Mouse (Mus musculus) stomach, postnatal 0 days (tissue): Measurements from ENCODE around the gene Ppp2r1b. TPM values are rescaled to one million over a fixed set of nuclear protein-coding genes. Genes with fewer than 3 reads are reported as not detected.

Source experiments
- ATAC-seq: fragments of 200-750 bp; cut with Nextera tagmentation; 2 replicates; pipeline ENCODE4 v1.8.0; 2017; ENCODE audit not compliant: low FRiP score, low TSS enrichment
- DNase-seq: peaks from one replicate; pipeline ENCODE4 v3.0.0-alpha.2; 2016; ENCODE audit warnings: low spot score
- H3K27ac ChIP-seq: fragments of 300-500 bp; sonication (generic); replicated peaks from 2 replicates; pipeline ENCODE4 v1.5.1; 2014; ENCODE audit warnings: mild to moderate bottlenecking, control low read depth
- H3K27me3 ChIP-seq: fragments of 300-500 bp; sonication (generic); 2 replicates; pipeline ENCODE4 v1.6.1; 2014; ENCODE audit warnings: low read length; ENCODE audit not compliant: control insufficient read depth, insufficient read depth
- H3K36me3 ChIP-seq: fragments of 300-500 bp; sonication (generic); 2 replicates; pipeline ENCODE4 v1.6.1; 2014; ENCODE audit warnings: low read length, mixed read lengths; ENCODE audit not compliant: control insufficient read depth, insufficient read depth
- H3K4me1 ChIP-seq: fragments of 300-500 bp; sonication (generic); replicated peaks from 2 replicates; pipeline ENCODE4 v1.6.1; 2014; ENCODE audit warnings: antibody characterized with exemption; ENCODE audit not compliant: control insufficient read depth, insufficient read depth
- H3K4me2 ChIP-seq: fragments of 300-500 bp; sonication (generic); replicated peaks from 2 replicates; pipeline ENCODE4 v1.6.1; 2014; ENCODE audit warnings: low read depth, mild to moderate bottlenecking, control low read depth, moderate library complexity
- H3K4me3 ChIP-seq: fragments of 300-500 bp; sonication (generic); 2 replicates; pipeline ENCODE4 v1.5.1; 2014; ENCODE audit warnings: low read depth, low read length, control low read depth
- H3K9ac ChIP-seq: fragments of 300-500 bp; sonication (generic); 2 replicates; pipeline ENCODE4 v1.6.1; 2014; ENCODE audit warnings: mild to moderate bottlenecking, low read length, control low read depth, mixed read lengths
- H3K9me3 ChIP-seq: fragments of 300-500 bp; sonication (generic); 2 replicates; pipeline ENCODE4 v1.6.1; 2016; ENCODE audit warnings: low read length; ENCODE audit not compliant: control insufficient read depth
- CTCF ChIP-seq: IDR thresholded peaks from 2 replicates; pipeline ENCODE4 v1.5.1; 2016; ENCODE audit warnings: antibody characterized with exemption, low read depth, mild to moderate bottlenecking, moderate library complexity
- EP300 ChIP-seq: optimal IDR thresholded peaks from 2 replicates; pipeline ENCODE3; 2016; ENCODE audit warnings: antibody characterized with exemption
- WGBS: fragments of 180-500 bp; shearing (Covaris S2); extraction: QIAGEN DNeasy Blood & Tissue Kit; methylation state at CpG from one replicate; pipeline ENCODE4 v1.1.7; 2014; 5-methylcytosine and 5-hydroxymethylcytosine counted together
- polyA plus RNA-seq: library from polyadenylated mRNA; unstranded; fragments of >200 nt; fragmentation: Nextera tagmentation; extraction: Ambion mirVana; gene quantifications from 2 replicates; pipeline ENCODE4 v1.2.1, GENCODE M21; 2015

Ppp2r1b gene
- polyA plus RNA-seq, 1 experiment from 2014 or later: 32.6 TPM

- ATAC-seq: no peak
- no peak for DNase-seq
- Histone ChIP-seq H3K4me3 (no peak overlapping the region), H3K4me1 (no peaks in the 10 kb centered on the region), H3K9me3 (no peaks in the 10 kb centered on the region), H3K27me3 (no peaks in the 10 kb centered on the region), H3K36me3 (peaks cover 9% of the 10 kb centered on the region), H3K9ac (no peak overlapping the region), H3K27ac (no peak overlapping the region), H3K4me2 (no peak overlapping the region)
- TF ChIP-seq CTCF (no peak), EP300 (no peak)
- WGBS: 89% methylated on average over 1 of the region's 1 CpGs
These were observed 28.6 kb upstream of the Ppp2r1b start for GRCm38 (mm10) chr9:50816512-50816911.

- H3K9me3 ChIP-seq: no peaks in the 10 kb centered on the region
- DNase-seq: no peak
- H3K27ac ChIP-seq: no peak overlapping the region
- no peak for ATAC-seq
- 90% methylated on average over 6 of the region's 6 CpGs for WGBS
- peaks cover 11% of the 10 kb centered on the region for H3K36me3 ChIP-seq
- no peak overlapping the region for H3K9ac ChIP-seq
- no peaks in the 10 kb centered on the region for H3K4me1 ChIP-seq
- no peak overlapping the region for H3K4me3 ChIP-seq
- TF ChIP-seq EP300: no peak
- H3K27me3 ChIP-seq: no peaks in the 10 kb centered on the region
- no peak overlapping the region for H3K4me2 ChIP-seq
These were observed 27.1 kb upstream of the Ppp2r1b start for GRCm38 (mm10) chr9:50818050-50818449.

DNA sequence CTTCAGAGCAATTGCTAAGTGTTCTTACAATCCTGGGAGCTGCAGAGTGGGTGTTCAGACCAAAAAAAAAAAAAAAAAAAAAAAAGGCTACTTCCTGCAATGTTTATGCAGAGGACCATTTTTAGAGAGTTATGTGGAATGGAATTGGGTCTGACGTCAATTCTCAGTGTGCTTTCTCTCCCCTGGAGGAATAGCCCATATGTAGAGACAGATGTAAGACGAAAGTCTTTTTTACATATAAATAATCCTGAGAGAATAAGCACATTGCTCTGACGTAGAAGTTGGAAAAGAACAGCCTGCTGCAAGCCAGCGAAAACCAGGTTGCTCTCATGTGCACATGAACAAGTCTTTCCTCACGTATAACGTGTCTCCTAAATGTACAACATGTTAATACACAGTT, 25.4 kb upstream of the Ppp2r1b start:
- ATAC-seq: peak; percentile 54; the same call in 1 of the 2 replicates
- no peak overlapping the region; the same call in 1 of the 2 replicates for H3K27ac ChIP-seq
- whole genome bisulfite sequencing: 75% methylated on average over 6 of the region's 6 CpGs
- H3K27me3 ChIP-seq: no peaks in the 10 kb centered on the region
- H3K4me2 ChIP-seq: no peak overlapping the region
- no peak overlapping the region for H3K9ac ChIP-seq
- no peak for TF ChIP-seq CTCF
- TF ChIP-seq EP300: no peak
- DNase-seq: no peak
- H3K4me1 ChIP-seq: no peaks in the 10 kb centered on the region
- H3K9me3 ChIP-seq: no peaks in the 10 kb centered on the region
- peaks cover 8% of the 10 kb centered on the region for H3K36me3 ChIP-seq
- H3K4me3 ChIP-seq: no peak overlapping the region

- Histone ChIP-seq H3K4me3 (no peak overlapping the region), H3K4me2 (no peak overlapping the region), H3K9ac (no peak overlapping the region), H3K27ac (no peak overlapping the region), H3K27me3 (no peaks in the 10 kb centered on the region), H3K9me3 (no peaks in the 10 kb centered on the region), H3K36me3 (peaks cover 6% of the 10 kb centered on the region), H3K4me1 (no peaks in the 10 kb centered on the region)
- TF ChIP-seq CTCF (no peak), EP300 (no peak)
- DNase-seq (no peak), ATAC-seq (no peak)
- WGBS: 86% methylated on average over 6 of the region's 6 CpGs
These were observed 23.4 kb upstream of the Ppp2r1b start for GRCm38 (mm10) chr9:50821651-50822050.

DNA sequence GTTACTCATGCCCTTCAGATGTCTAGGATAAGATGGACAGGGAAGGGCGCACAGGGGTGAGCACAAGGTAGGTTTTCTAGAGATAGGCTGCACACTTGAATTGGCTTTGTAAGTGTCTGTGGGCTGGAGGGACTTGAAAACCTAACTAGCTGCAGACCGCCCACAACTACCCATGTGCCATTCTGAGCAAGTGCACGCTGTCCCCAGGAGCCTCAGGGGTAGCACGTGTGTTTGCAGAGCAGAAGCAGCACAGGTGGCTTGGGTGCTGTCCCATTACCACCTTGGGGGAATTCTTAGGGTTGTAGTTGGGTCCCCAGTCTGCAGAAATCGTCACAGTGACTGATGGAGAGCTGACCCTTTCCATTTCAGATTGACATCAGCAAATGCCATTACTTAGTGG, 22.9 kb upstream of the Ppp2r1b start:
- Histone ChIP-seq H3K4me1 (no peaks in the 10 kb centered on the region), H3K36me3 (peaks cover 3% of the 10 kb centered on the region), H3K27me3 (no peaks in the 10 kb centered on the region), H3K4me3 (no peak overlapping the region), H3K4me2 (no peak overlapping the region), H3K9ac (no peak overlapping the region), H3K27ac (no peak overlapping the region), H3K9me3 (no peaks in the 10 kb centered on the region)
- 95% methylated on average over 5 of the region's 5 CpGs for WGBS
- TF ChIP-seq CTCF (no peak), EP300 (no peak)
- DNase-seq (no peak), ATAC-seq (no peak)

DNA sequence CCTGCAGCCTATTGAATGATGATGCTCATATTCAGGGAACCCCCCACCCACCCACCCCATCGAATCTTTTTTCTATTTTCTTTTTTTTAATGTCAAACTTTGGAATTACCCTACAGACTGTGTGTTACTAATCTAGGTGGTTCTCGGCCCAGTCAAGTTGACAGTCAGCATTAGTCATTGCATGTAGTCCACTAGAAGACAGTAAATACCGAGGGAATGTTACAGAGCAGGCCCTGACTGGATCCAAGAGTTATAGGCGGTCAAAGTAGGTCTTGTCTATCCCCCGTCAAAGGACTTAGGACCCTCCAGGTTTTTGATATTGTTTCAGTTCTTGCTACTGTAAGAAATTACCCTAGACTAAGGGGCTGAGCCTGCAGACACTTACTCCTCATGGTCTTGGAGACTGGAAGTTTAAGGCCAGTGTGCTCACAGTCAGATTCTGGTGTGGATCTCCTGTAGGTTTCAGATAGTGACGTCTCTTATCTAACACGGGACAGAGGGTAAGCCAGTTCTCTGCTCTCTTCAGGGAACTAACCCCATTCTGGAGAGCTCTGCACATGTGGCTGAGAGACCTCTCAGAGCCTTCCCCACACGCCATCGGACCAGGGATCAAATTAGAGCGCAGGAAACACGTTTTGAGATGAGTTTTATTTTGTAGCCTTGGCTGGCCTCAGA, 21.2 kb upstream of the Ppp2r1b start:
- WGBS: 86% methylated on average over 11 of the region's 11 CpGs
- Histone ChIP-seq H3K27me3 (no peaks in the 10 kb centered on the region), H3K27ac (no peak overlapping the region), H3K4me1 (no peaks in the 10 kb centered on the region), H3K4me2 (no peak overlapping the region), H3K36me3 (peaks cover 5% of the 10 kb centered on the region), H3K9me3 (no peaks in the 10 kb centered on the region), H3K9ac (no peak overlapping the region), H3K4me3 (no peak overlapping the region)
- no peak for TF ChIP-seq EP300
- no peak for TF ChIP-seq CTCF
- DNase-seq (no peak), ATAC-seq (no peak)
